Mouse (Mus musculus): ENCODE results near the gene Slc25a33. TPM values are rescaled to one million over a fixed set of nuclear protein-coding genes. Genes with fewer than 3 reads are reported as not detected.

The Slc25a33 gene
- polyA plus RNA-seq, 1 experiment, result 16.8 TPM

- H3K4me1 ChIP-seq (ENCODE audit: control insufficient read depth, insufficient read depth, low read length), result no peaks in the 10 kb centered on the region
- H3K27ac ChIP-seq (ENCODE audit: insufficient read depth, low read depth, low read length), result no peak overlapping the region
- no peak overlapping the region for H3K4me3 ChIP-seq (ENCODE audit: insufficient read depth, low read depth, low read length)
- H3K27me3 ChIP-seq (replicated peaks; ENCODE audit: control insufficient read depth, insufficient read depth, low read length), result no peaks in the 10 kb centered on the region
- WGBS, result 88% methylated on average over 24 of the region's 24 CpGs
- no peak for TF ChIP-seq CTCF (conservative IDR thresholded peaks at IDR 0.05; ENCODE audit: insufficient read depth, insufficient read length, low read depth, low read length)
- TF ChIP-seq POLR2A (IDR thresholded peaks at IDR 0.05; ENCODE audit: low read depth, low read length), result no peak
- no peaks in the 10 kb centered on the region for H3K36me3 ChIP-seq (ENCODE audit: control insufficient read depth, insufficient read depth, low read length)
- no peak for DNase-seq
Measured at GRCm38 (mm10) chr4:149722104-149723020, 51.7 kb downstream of the Slc25a33 start.

- DNase-seq, result no peak
- H3K36me3 ChIP-seq (ENCODE audit: control insufficient read depth, insufficient read depth, low read length), result no peaks in the 10 kb centered on the region
- no peak overlapping the region for H3K27ac ChIP-seq (ENCODE audit: insufficient read depth, low read depth, low read length)
- H3K27me3 ChIP-seq (replicated peaks; ENCODE audit: control insufficient read depth, insufficient read depth, low read length), result no peaks in the 10 kb centered on the region
- 83% methylated on average over 8 of the region's 8 CpGs for WGBS
- H3K4me3 ChIP-seq (ENCODE audit: insufficient read depth, low read depth, low read length), result no peak overlapping the region
- TF ChIP-seq CTCF (conservative IDR thresholded peaks at IDR 0.05; ENCODE audit: insufficient read depth, insufficient read length, low read depth, low read length) (no peak), POLR2A (IDR thresholded peaks at IDR 0.05; ENCODE audit: low read depth, low read length) (no peak)
- no peaks in the 10 kb centered on the region for H3K4me1 ChIP-seq (ENCODE audit: control insufficient read depth, insufficient read depth, low read length)
Measured at GRCm38 (mm10) chr4:149721163-149721562, 52.9 kb downstream of the Slc25a33 start.

- DNase-seq, result peak; percentile 39
- Histone ChIP-seq H3K4me3 (ENCODE audit: insufficient read depth, low read depth, low read length) (no peak overlapping the region), H3K4me1 (ENCODE audit: control insufficient read depth, insufficient read depth, low read length) (no peaks in the 10 kb centered on the region), H3K27ac (ENCODE audit: insufficient read depth, low read depth, low read length) (no peak overlapping the region), H3K36me3 (ENCODE audit: control insufficient read depth, insufficient read depth, low read length) (no peaks in the 10 kb centered on the region), H3K27me3 (replicated peaks; ENCODE audit: control insufficient read depth, insufficient read depth, low read length) (no peaks in the 10 kb centered on the region)
- WGBS, result 67% methylated on average over 6 of the region's 6 CpGs
- peak; percentile 65 for TF ChIP-seq CTCF (conservative IDR thresholded peaks at IDR 0.05; ENCODE audit: insufficient read depth, insufficient read length, low read depth, low read length)
- no peak for TF ChIP-seq POLR2A (IDR thresholded peaks at IDR 0.05; ENCODE audit: low read depth, low read length)
Measured at GRCm38 (mm10) chr4:149719686-149720085, 54.4 kb downstream of the Slc25a33 start.

- 81% methylated on average over 3 of the region's 3 CpGs for WGBS
- TF ChIP-seq POLR2A (IDR thresholded peaks at IDR 0.05; ENCODE audit: low read depth, low read length) (no peak), CTCF (conservative IDR thresholded peaks at IDR 0.05; ENCODE audit: insufficient read depth, insufficient read length, low read depth, low read length) (no peak)
- no peak for DNase-seq
- Histone ChIP-seq H3K4me1 (ENCODE audit: control insufficient read depth, insufficient read depth, low read length) (no peaks in the 10 kb centered on the region), H3K36me3 (ENCODE audit: control insufficient read depth, insufficient read depth, low read length) (no peaks in the 10 kb centered on the region), H3K27ac (ENCODE audit: insufficient read depth, low read depth, low read length) (no peak overlapping the region), H3K4me3 (ENCODE audit: insufficient read depth, low read depth, low read length) (no peak overlapping the region), H3K27me3 (replicated peaks; ENCODE audit: control insufficient read depth, insufficient read depth, low read length) (no peaks in the 10 kb centered on the region)
Measured at GRCm38 (mm10) chr4:149714542-149714941, 59.5 kb downstream of the Slc25a33 start.

- peak; percentile 44 for DNase-seq
- Histone ChIP-seq H3K4me3 (ENCODE audit: insufficient read depth, low read depth, low read length) (no peak overlapping the region), H3K27ac (ENCODE audit: insufficient read depth, low read depth, low read length) (no peak overlapping the region), H3K4me1 (ENCODE audit: control insufficient read depth, insufficient read depth, low read length) (no peaks in the 10 kb centered on the region), H3K36me3 (ENCODE audit: control insufficient read depth, insufficient read depth, low read length) (no peaks in the 10 kb centered on the region), H3K27me3 (replicated peaks; ENCODE audit: control insufficient read depth, insufficient read depth, low read length) (no peaks in the 10 kb centered on the region)
- WGBS, result 32% methylated on average over 7 of the region's 7 CpGs
- TF ChIP-seq POLR2A (IDR thresholded peaks at IDR 0.05; ENCODE audit: low read depth, low read length), result no peak
- peak; percentile 77 for TF ChIP-seq CTCF (conservative IDR thresholded peaks at IDR 0.05; ENCODE audit: insufficient read depth, insufficient read length, low read depth, low read length)
Measured at GRCm38 (mm10) chr4:149711955-149712354, 62.1 kb downstream of the Slc25a33 start.

- H3K27me3 ChIP-seq (replicated peaks; ENCODE audit: control insufficient read depth, insufficient read depth, low read length), result no peaks in the 10 kb centered on the region
- H3K27ac ChIP-seq (ENCODE audit: insufficient read depth, low read depth, low read length), result no peak overlapping the region
- H3K4me3 ChIP-seq (ENCODE audit: insufficient read depth, low read depth, low read length), result no peak overlapping the region
- WGBS, result 69% methylated on average over 5 of the region's 5 CpGs
- no peak for TF ChIP-seq CTCF (conservative IDR thresholded peaks at IDR 0.05; ENCODE audit: insufficient read depth, insufficient read length, low read depth, low read length)
- TF ChIP-seq POLR2A (IDR thresholded peaks at IDR 0.05; ENCODE audit: low read depth, low read length), result no peak
- H3K4me1 ChIP-seq (ENCODE audit: control insufficient read depth, insufficient read depth, low read length), result no peaks in the 10 kb centered on the region
- no peaks in the 10 kb centered on the region for H3K36me3 ChIP-seq (ENCODE audit: control insufficient read depth, insufficient read depth, low read length)
- no peak for DNase-seq
Measured at GRCm38 (mm10) chr4:149711485-149711884, 62.6 kb downstream of the Slc25a33 start.

GRCm38 (mm10) chr4:149710510-149710909, 63.6 kb downstream of the Slc25a33 start:
- H3K27ac ChIP-seq (ENCODE audit: insufficient read depth, low read depth, low read length), result no peak overlapping the region
- H3K4me3 ChIP-seq (ENCODE audit: insufficient read depth, low read depth, low read length), result no peak overlapping the region
- peak; percentile 91 for TF ChIP-seq CTCF (conservative IDR thresholded peaks at IDR 0.05; ENCODE audit: insufficient read depth, insufficient read length, low read depth, low read length)
- TF ChIP-seq POLR2A (IDR thresholded peaks at IDR 0.05; ENCODE audit: low read depth, low read length), result no peak
- H3K4me1 ChIP-seq (ENCODE audit: control insufficient read depth, insufficient read depth, low read length), result no peaks in the 10 kb centered on the region
- DNase-seq, result peak; percentile 82
- WGBS, result 19% methylated on average over 5 of the region's 5 CpGs
- no peaks in the 10 kb centered on the region for H3K27me3 ChIP-seq (replicated peaks; ENCODE audit: control insufficient read depth, insufficient read depth, low read length)
- H3K36me3 ChIP-seq (ENCODE audit: control insufficient read depth, insufficient read depth, low read length), result no peaks in the 10 kb centered on the region

All from kidney, adult 2 months (tissue).